Mouse (Mus musculus): ENCODE results near the gene Peli1.

DNA sequence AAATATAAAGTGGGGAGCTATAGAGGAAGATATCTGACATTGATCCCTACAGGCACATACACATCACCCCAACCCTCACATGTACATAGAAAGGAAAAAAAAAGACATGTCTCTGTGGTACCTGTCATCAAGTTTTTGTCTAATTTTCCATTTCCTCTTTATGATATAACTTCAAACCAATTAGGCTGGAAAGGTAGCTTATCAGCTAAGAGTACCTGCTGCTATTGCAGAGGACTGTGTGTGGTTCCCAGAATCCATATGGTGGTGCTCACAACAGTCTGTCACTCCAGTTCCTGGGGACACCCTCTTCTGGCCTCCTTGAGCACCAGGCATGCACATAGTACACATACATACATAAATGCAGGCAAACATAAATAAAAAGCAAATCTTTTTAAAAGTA lies 24.7 kb downstream of the Peli1 start:
- TF ChIP-seq POLR2A (IDR thresholded peaks at IDR 0.05; ENCODE audit: insufficient read depth, low read depth, low read length) (no peak), CTCF (IDR thresholded peaks at IDR 0.05; ENCODE audit: insufficient read depth, low read depth, low read length) (no peak)

Measured in olfactory bulb, adult 2 months (tissue).